Mouse (Mus musculus) spleen, adult 2 months (tissue): ENCODE measurements around the gene Zmiz1. TPM values are rescaled to one million over a fixed set of nuclear protein-coding genes. Genes with fewer than 3 reads are reported as not detected.

Experiments used
- DNase-seq, 2 experiments: peaks; one replicate each; pipeline versions ENCODE4 v3.0.0 to v3.0.0-alpha.2; 2012 to 2021; ENCODE audit warnings: low spot score in 2 of 2, low read depth in 1 of 2
- H3K27ac ChIP-seq: fragments of 200-500 bp; 2 replicates; pipeline ENCODE4 v1.5.1; 2012; ENCODE audit warnings: low read length, inconsistent platforms; ENCODE audit not compliant: insufficient read depth
- H3K27me3 ChIP-seq: fragments of 200-500 bp; 2 replicates; pipeline ENCODE4 v1.6.1; 2012; ENCODE audit warnings: mild to moderate bottlenecking, moderate library complexity, low read length, inconsistent platforms; ENCODE audit not compliant: control insufficient read depth, insufficient read depth
- H3K36me3 ChIP-seq: fragments of 200-500 bp; 2 replicates; pipeline ENCODE4 v1.6.1; 2012; ENCODE audit warnings: mild to moderate bottlenecking, low read length, inconsistent platforms; ENCODE audit not compliant: control insufficient read depth, insufficient read depth
- H3K4me1 ChIP-seq: fragments of 200-500 bp; 2 replicates; pipeline ENCODE4 v1.6.1; 2011; ENCODE audit warnings: inconsistent platforms; ENCODE audit not compliant: control insufficient read depth, insufficient read depth, insufficient read length
- H3K4me3 ChIP-seq: fragments of 200-500 bp; 2 replicates; pipeline ENCODE4 v1.5.1; 2011; ENCODE audit warnings: mild to moderate bottlenecking, inconsistent platforms; ENCODE audit not compliant: insufficient read depth, insufficient read length; ENCODE audit errors: extremely low read depth
- CTCF ChIP-seq: fragments of 200-500 bp; IDR thresholded peaks from 2 replicates; pipeline ENCODE4 v1.5.1; 2011; ENCODE audit warnings: mild to moderate bottlenecking, inconsistent platforms; ENCODE audit not compliant: insufficient read depth, insufficient read length, insufficient replicate concordance; ENCODE audit errors: extremely low read depth
- POLR2A ChIP-seq: fragments of 200-500 bp; IDR thresholded peaks from 2 replicates; pipeline ENCODE4 v1.6.1; 2011; ENCODE audit warnings: low read depth, low read length, inconsistent platforms
- WGBS: fragments of 180-500 bp; shearing (Covaris S2); methylation state at CpG from one replicate; pipeline ENCODE4 v1.1.7; 2018; 5-methylcytosine and 5-hydroxymethylcytosine counted together
- polyA plus RNA-seq: library from polyadenylated mRNA; depleted of rRNA; stranded (reverse); fragments of >200 nt; gene quantifications from 2 replicates; pipeline ENCODE4 v1.2.3, GENCODE M21; 2012

Gene Zmiz1
- polyA plus RNA-seq, 1 experiment = 48.5 TPM

DNA sequence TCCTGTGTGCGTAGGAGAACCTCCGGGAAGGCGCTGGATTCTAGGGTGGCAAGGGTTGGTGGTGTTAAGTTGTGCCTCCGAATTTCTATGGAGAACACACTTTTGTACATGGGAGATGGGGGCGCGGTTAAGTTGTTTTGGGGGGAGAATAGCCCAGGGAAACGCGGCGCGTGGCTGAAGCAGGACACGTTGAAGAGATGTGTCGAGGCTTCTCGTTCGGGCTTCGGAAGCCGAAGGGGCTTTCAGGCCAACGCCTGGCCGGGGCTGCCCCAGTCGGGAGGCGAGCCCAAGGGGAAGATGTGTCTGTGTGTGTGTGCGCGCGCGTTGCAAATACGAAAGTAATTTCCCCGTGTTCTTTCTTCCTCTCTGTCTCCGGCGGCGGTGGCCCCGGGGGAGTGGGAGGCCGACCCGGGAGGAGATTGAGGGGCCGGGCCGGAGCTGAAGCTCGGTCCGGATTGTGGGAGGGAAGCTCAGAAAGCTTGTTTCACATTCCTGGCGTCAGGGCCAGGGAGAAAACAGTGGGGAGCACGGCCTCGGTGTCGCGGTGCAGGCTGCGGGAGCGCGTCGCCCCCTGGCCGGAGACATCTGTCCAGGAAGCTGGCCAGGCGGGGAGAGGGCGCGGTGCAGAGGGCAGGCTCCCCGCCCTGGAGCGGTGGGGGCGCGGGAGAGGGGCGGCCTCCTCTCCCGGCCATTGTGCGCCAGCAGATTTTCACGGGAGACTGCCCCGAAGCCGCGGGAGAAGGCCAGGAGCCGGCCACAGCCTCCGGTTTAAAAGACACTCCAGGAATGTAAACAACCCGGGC, 1.2 kb downstream of the Zmiz1 start:
- Histone ChIP-seq H3K27me3 (no peaks in the 10 kb centered on the region), H3K27ac (peak overlapping the region; percentile 93), H3K4me3 (peak overlapping the region; percentile 92), H3K36me3 (no peaks in the 10 kb centered on the region), H3K4me1 (peaks cover 31% of the 10 kb centered on the region; the same call in 1 of the 2 replicates)
- under 1% methylated on average over 63 of the region's 63 CpGs for WGBS
- TF ChIP-seq CTCF (no peak), POLR2A (no peak)
- peak in 1 of 2 experiments; percentile 74 for DNase-seq

DNA sequence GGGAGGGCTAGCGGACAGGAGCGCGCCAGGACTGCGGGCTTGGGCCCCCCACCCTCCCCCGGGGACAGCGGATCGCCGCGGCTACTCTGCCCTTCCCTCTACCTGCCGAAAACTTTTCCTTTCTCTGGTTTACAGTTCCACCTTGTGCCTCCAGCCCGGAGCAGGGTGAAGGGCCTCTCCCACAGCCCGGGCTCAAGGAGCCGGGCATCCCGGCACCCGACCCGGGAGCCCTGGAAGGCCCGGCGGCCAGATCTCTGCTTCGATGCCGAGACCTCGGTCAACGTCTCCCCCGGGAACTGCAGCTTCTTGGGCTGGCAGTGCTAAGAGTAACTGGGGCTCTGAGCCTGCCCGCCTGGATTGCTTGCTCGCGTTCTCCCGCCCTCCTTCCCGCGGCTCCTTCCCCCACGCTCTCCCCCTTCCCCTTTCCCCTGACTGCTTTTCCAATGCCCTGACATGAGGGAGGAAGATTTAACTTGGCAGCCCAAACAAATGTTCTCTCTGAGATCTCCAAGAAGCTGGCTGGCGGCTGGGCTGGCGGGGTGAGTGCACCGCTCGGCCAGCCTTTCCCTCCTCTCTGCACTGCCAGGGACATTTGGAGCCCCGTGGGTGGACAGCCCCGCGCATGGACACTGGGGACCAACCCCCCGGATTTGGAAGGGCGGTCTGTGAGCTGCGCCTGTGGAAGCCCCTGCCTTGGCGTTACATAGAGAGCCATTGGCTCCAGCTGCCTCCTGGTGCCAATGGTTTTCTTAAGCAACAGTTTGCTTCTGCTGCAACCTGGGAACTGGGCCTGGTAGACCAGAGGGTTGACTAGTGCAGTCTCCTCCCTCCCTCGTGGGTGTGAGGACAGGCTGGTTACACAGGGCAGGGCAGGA, 2.1 kb downstream of the Zmiz1 start:
- H3K4me1 ChIP-seq = peaks cover 34% of the 10 kb centered on the region; the same call in 1 of the 2 replicates
- WGBS = 1% methylated on average over 42 of the region's 42 CpGs

DNA sequence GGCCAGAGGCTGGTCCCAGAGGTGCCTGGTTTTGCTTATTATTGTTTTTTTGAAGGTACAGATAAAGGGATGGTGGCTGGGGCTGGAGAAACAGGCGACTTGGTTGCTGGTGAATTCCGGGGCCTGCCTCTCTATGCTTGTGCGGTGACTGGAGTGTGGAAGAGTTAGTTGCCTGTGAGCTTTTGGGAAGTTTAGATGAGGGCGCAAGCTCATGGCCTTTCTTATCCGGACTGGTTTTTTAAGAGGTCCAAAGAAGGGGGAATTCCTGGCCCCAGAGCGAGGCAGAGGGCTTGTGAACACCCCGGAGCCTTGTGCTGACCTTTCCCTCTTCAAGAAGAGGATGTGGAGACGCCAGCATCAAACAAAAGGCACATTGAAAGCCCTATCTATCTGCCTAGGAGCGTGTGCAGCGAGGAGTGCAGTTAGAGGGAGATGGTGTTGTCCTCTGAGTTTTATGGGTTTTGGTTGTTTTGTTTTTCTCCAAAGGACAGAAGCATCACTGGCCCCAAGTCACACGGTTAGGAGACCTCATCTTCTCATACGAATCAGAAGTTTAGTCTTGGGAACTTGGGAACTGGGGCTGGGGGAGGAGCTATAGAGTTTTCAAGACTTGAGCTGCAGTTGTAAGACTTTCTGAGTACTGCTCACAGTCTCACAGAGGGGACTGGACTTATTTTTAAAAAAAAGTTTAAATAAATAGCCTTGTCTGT, 2.8 kb downstream of the Zmiz1 start:
- WGBS = 14% methylated on average over 12 of the region's 12 CpGs
- no peak for DNase-seq
- Histone ChIP-seq H3K36me3 (no peaks in the 10 kb centered on the region), H3K27me3 (no peaks in the 10 kb centered on the region), H3K4me3 (peak overlapping the region; percentile 92), H3K4me1 (peaks cover 40% of the 10 kb centered on the region; the same call in 1 of the 2 replicates), H3K27ac (peak overlapping the region; percentile 93)
- TF ChIP-seq CTCF (no peak), POLR2A (no peak)

More for the DNA sequence above, 2.1 kb downstream of the Zmiz1 start:
- DNase-seq = no peak
- TF ChIP-seq POLR2A (no peak), CTCF (no peak)
- H3K27ac ChIP-seq = peak overlapping the region; percentile 93
- no peaks in the 10 kb centered on the region for H3K36me3 ChIP-seq
- peak overlapping the region; percentile 92 for H3K4me3 ChIP-seq
- no peaks in the 10 kb centered on the region for H3K27me3 ChIP-seq

DNA sequence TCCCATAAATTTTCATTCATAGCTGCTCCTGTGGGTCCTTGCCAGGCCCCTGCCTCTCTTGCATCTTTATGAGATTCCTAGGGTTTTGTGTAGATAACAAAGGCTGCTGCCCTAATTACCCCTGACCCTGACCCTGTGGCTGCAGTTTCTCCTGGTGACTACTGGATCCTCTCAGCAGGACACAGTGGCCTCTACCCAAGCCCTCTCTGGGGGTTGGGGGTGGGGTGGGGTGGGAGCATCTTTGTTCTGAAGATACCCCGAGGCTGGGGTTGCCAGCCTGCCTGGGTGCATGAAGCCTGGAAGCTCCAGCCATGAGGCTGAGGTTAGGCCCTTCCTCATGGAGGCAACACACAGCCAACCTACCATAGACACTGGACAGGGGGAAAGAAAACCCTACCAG, 4.0 kb downstream of the Zmiz1 start:
- WGBS = 62% methylated on average over 1 of the region's 1 CpGs
- DNase-seq = no peak
- TF ChIP-seq POLR2A (no peak), CTCF (no peak)
- Histone ChIP-seq H3K36me3 (no peaks in the 10 kb centered on the region), H3K27me3 (no peaks in the 10 kb centered on the region), H3K4me1 (peaks cover 41% of the 10 kb centered on the region; the same call in 1 of the 2 replicates), H3K27ac (no peak overlapping the region), H3K4me3 (no peak overlapping the region)

DNA sequence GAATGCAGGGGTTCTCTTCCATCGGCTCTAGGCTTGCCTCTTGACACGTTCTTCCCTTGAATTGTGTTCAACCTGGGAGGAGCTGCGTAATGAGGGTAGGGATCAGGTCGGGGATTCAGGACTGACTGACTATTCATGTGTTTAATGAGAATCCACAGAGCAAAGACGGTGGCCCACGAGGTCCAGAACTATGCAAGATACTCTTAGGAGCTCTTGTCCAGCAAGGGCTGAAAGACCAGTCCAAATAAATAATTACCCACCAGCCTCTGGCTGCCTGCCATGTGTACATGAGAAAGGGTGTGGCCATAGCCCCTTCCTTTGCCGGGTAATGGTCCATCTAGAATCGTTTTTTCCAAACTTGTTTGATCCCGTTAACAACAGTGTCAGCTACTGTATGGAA, 4.9 kb downstream of the Zmiz1 start:
- Histone ChIP-seq H3K27ac (no peak overlapping the region), H3K4me1 (peaks cover 49% of the 10 kb centered on the region; the same call in 1 of the 2 replicates), H3K4me3 (no peak overlapping the region), H3K36me3 (no peaks in the 10 kb centered on the region), H3K27me3 (no peaks in the 10 kb centered on the region)
- no peak for DNase-seq
- WGBS = 70% methylated on average over 9 of the region's 9 CpGs
- TF ChIP-seq CTCF (no peak), POLR2A (no peak)

DNA sequence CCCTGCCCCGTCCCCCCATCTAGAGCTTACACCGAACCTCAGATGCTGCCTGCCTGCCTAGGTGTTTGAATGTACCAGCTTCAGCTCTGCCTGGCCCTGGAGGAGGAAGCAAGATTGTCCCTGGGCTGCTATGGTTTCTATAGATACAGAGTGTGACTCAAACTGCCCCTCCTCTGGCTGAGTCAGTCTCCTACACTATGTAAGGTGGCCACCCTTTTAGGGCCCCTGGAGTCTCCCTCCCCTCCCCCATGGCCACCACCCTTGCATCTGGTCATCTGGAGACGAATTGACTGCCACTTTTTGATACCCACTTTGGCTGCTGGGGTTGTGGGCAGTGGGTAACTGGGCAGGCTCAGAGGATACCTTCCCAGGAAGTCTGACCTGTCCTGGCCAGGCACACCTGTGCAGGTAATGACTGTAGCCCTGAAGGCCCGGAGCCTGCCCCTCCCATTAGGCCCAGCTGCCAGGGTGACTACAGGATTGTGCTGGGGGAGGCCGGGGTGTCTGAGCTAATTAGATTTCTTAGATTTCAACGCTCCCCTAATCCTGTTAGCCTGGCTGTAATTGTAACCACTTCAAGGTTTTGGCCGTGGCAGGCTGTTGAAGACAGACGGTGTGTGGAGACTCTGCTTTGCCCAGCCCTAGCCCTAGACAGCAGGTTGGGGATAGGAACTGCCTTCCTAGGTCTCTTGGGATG, 5.8 kb downstream of the Zmiz1 start:
- TF ChIP-seq POLR2A = no peak
- no peak overlapping the region for H3K4me3 ChIP-seq
- 41% methylated on average over 8 of the region's 8 CpGs for WGBS
- DNase-seq = no peak
- H3K36me3 ChIP-seq = no peaks in the 10 kb centered on the region
- peaks cover 54% of the 10 kb centered on the region; the same call in 1 of the 2 replicates for H3K4me1 ChIP-seq
- H3K27me3 ChIP-seq = no peaks in the 10 kb centered on the region
- no peak overlapping the region for H3K27ac ChIP-seq
